Mouse (Mus musculus): ENCODE measurements around the gene Masp1. TPM values are rescaled to one million over a fixed set of nuclear protein-coding genes. Genes with fewer than 3 reads are reported as not detected.

Masp1 gene
- total and polyA plus RNA-seq, 2 experiments from 2014 or later = 6.6 to 9.8 TPM

DNA sequence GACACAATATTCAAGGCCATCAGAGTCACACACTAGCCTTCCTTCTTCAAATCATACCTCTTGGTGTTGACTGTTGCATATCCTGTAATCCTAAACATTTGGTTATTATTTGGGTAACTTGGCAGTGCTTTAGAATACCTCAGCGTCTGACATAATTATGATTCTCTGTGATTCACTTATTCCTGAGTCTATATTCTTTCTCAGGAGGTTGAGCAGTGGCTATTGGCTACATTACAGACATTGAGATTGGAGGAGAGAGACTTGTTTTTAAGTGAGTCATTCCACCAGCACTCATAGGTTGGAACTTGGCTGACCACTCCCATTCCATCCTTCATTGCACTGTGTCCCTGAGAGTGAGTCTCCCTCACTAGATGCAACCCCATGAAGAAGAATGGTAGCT lies 7.2 kb downstream of the Masp1 start:
- Histone ChIP-seq H3K4me1 (ENCODE audit: control insufficient read depth, insufficient read depth) (peaks cover 11% of the 10 kb centered on the region), H3K27ac (ENCODE audit: low read depth) (no peak overlapping the region), H3K9me3 (replicated peaks; ENCODE audit: control insufficient read depth, low read length) (no peaks in the 10 kb centered on the region), H3K4me3 (ENCODE audit: low read depth, low read length) (no peak overlapping the region), H3K4me2 (ENCODE audit: low read depth, low read length) (no peak overlapping the region), H3K9ac (replicated peaks; ENCODE audit: low read depth, low read length) (no peak overlapping the region), H3K36me3 (replicated peaks; ENCODE audit: control insufficient read depth, insufficient read depth, low read length) (no peaks in the 10 kb centered on the region), H3K27me3 (ENCODE audit: control insufficient read depth, insufficient read depth, low read length) (no peaks in the 10 kb centered on the region)
- no peak for DNase-seq (ENCODE audit: low spot score)
- WGBS = 83% methylated on average over 1 of the region's 1 CpGs
- no peak for ATAC-seq (ENCODE audit: insufficient read depth, low read depth)
- TF ChIP-seq EP300 (IDR thresholded peaks at IDR 0.05; ENCODE audit: low read depth) = no peak
- no peak for TF ChIP-seq CTCF (IDR thresholded peaks at IDR 0.05; ENCODE audit: low read depth)

DNA sequence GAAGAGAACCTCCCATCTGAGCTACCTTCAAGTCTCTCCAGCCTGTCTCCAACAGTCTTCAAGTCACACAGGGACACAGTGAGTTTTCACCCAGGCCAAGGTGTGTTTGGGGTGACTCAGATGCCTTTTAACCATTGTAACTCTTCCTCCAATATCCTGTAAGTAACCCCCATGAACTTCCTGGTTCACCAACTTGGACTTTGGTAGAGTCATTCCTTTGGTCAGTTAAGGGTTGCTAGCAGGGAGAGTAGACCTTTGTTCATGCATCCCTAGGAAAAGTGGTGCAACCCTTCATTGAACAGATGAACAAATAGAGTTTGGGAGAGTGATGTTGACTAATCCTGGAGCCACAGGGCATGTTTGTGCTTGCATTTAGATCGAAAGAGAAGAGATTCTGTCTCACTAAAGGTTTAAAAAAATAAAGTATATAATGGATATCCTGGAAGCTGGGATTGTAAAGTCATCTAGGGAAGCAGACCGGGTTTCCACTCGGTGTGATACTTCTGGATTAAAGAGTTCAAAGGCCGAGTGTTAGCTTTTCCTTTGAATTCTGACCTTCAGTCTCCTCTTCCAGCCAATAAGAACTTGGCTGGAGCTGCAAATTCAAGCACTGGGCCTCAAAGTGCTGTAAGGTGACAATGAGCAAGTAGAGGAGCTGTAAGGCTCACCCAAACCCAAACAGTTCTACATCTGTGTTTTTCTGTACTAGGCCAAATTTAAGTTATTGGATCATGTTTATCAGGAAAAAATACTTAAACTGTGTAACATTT lies 9.3 kb downstream of the Masp1 start:
- Histone ChIP-seq H3K9ac (replicated peaks; ENCODE audit: low read depth, low read length) (no peak overlapping the region), H3K9me3 (replicated peaks; ENCODE audit: control insufficient read depth, low read length) (no peaks in the 10 kb centered on the region), H3K4me2 (ENCODE audit: low read depth, low read length) (no peak overlapping the region), H3K4me1 (ENCODE audit: control insufficient read depth, insufficient read depth) (peaks cover 5% of the 10 kb centered on the region), H3K4me3 (ENCODE audit: low read depth, low read length) (no peak overlapping the region), H3K27ac (ENCODE audit: low read depth) (no peak overlapping the region), H3K36me3 (replicated peaks; ENCODE audit: control insufficient read depth, insufficient read depth, low read length) (no peaks in the 10 kb centered on the region), H3K27me3 (ENCODE audit: control insufficient read depth, insufficient read depth, low read length) (no peaks in the 10 kb centered on the region)
- no peak for TF ChIP-seq EP300 (IDR thresholded peaks at IDR 0.05; ENCODE audit: low read depth)
- no peak for TF ChIP-seq CTCF (IDR thresholded peaks at IDR 0.05; ENCODE audit: low read depth)
- ATAC-seq (ENCODE audit: insufficient read depth, low read depth) (no peak), DNase-seq (ENCODE audit: low spot score) (no peak)
- WGBS = 81% methylated on average over 4 of the region's 4 CpGs

DNA sequence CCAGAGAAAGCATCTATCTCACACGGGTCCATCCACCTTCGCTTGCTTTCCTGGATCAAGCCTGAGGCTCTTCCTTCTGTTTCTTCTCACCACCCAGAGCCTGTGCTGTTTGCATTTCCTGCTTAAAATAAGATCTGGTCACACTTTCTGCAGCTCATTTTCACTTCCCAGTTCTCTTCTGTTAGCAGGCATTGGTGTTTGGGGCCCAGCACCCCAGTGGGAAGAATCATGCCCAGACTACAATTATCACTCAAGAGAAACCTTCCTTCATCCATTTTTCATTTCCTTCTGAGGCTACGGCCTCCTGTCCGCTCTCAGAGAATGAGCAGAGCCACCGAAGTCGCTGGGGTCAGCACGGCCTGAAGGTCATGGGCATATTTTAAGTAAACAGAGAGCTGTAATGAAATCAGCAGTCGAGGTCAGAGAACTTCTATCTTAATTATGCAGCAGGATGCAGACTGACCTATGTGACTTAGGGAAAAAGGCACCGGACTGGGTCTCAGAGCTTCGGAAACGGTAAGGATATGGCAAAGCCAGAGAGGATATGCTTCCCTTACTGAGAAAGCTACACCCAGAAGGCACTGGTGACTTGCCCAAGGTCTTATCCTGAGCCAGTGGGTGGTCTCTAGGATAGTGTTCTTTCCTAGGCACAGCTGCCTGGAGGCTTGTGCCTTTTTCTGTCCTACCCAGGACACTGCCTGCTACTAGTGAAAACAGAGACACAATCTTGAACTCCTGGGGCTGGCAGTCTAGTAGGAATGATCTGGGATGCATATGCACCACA lies 14.5 kb downstream of the Masp1 start:
- H3K27me3 ChIP-seq (ENCODE audit: control insufficient read depth, insufficient read depth, low read length) = no peaks in the 10 kb centered on the region
- H3K27ac ChIP-seq (ENCODE audit: low read depth) = no peak overlapping the region
- no peaks in the 10 kb centered on the region for H3K9me3 ChIP-seq (replicated peaks; ENCODE audit: control insufficient read depth, low read length)
- H3K9ac ChIP-seq (replicated peaks; ENCODE audit: low read depth, low read length) = no peak overlapping the region
- peaks cover 9% of the 10 kb centered on the region for H3K4me1 ChIP-seq (ENCODE audit: control insufficient read depth, insufficient read depth)
- no peak for TF ChIP-seq EP300 (IDR thresholded peaks at IDR 0.05; ENCODE audit: low read depth)
- TF ChIP-seq CTCF (IDR thresholded peaks at IDR 0.05; ENCODE audit: low read depth) = no peak
- 42% methylated on average over 11 of the region's 11 CpGs for WGBS
- no peaks in the 10 kb centered on the region for H3K36me3 ChIP-seq (replicated peaks; ENCODE audit: control insufficient read depth, insufficient read depth, low read length)
- no peak for DNase-seq (ENCODE audit: low spot score)
- no peak for ATAC-seq (ENCODE audit: insufficient read depth, low read depth)
- H3K4me2 ChIP-seq (ENCODE audit: low read depth, low read length) = no peak overlapping the region
- H3K4me3 ChIP-seq (ENCODE audit: low read depth, low read length) = no peak overlapping the region

DNA sequence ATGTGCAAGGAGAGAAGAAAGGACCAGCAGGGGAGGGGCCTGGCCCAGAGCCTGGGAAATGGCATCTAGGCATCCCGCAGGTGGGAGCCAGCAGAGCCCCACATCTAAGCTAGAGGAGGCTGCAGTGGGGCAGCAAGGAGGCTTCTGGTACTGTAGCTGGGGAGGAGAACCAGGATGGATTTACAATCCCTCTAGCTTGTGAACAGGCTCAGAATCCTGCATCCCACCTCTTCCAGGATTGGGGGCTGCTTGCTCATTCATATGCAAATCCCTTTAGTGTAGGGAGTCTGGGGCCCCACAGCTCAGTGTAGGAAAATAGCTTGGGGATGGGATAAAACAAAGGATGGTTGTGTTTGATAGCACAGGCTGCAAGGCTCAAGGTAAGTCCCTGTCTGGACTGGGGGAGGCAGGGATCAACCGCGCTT lies 16.3 kb downstream of the Masp1 start:
- Histone ChIP-seq H3K4me3 (ENCODE audit: low read depth, low read length) (no peak overlapping the region), H3K4me2 (ENCODE audit: low read depth, low read length) (no peak overlapping the region), H3K9ac (replicated peaks; ENCODE audit: low read depth, low read length) (no peak overlapping the region), H3K9me3 (replicated peaks; ENCODE audit: control insufficient read depth, low read length) (no peaks in the 10 kb centered on the region), H3K4me1 (ENCODE audit: control insufficient read depth, insufficient read depth) (peaks cover 26% of the 10 kb centered on the region), H3K36me3 (replicated peaks; ENCODE audit: control insufficient read depth, insufficient read depth, low read length) (no peaks in the 10 kb centered on the region), H3K27me3 (ENCODE audit: control insufficient read depth, insufficient read depth, low read length) (no peaks in the 10 kb centered on the region), H3K27ac (ENCODE audit: low read depth) (no peak overlapping the region)
- ATAC-seq (ENCODE audit: insufficient read depth, low read depth) (no peak), DNase-seq (ENCODE audit: low spot score) (no peak)
- 77% methylated on average over 3 of the region's 3 CpGs for WGBS
- TF ChIP-seq EP300 (IDR thresholded peaks at IDR 0.05; ENCODE audit: low read depth) (no peak), CTCF (IDR thresholded peaks at IDR 0.05; ENCODE audit: low read depth) (no peak)

DNA sequence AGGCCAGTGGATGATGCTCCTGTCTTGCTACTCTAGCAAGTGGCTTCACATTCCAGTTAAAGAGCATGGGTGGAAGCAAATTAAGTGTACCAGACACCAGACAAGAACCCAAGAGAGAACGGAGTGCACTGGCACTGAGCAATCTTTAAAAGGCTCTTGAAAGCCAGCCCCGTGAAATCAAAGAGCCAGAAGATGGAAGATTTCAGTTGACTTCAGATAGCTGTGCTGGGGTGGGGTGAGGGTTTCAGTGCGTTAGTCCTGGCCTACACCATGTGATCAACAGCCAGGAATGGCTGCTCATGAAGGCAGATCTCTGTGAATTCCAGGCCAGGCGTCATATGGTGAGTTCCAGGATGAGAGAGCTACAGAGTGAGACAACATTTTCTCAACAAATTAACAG lies 17.3 kb downstream of the Masp1 start:
- Histone ChIP-seq H3K9me3 (replicated peaks; ENCODE audit: control insufficient read depth, low read length) (no peaks in the 10 kb centered on the region), H3K4me1 (ENCODE audit: control insufficient read depth, insufficient read depth) (peaks cover 34% of the 10 kb centered on the region), H3K4me2 (ENCODE audit: low read depth, low read length) (no peak overlapping the region), H3K27ac (ENCODE audit: low read depth) (no peak overlapping the region), H3K27me3 (ENCODE audit: control insufficient read depth, insufficient read depth, low read length) (no peaks in the 10 kb centered on the region), H3K4me3 (ENCODE audit: low read depth, low read length) (no peak overlapping the region), H3K9ac (replicated peaks; ENCODE audit: low read depth, low read length) (no peak overlapping the region), H3K36me3 (replicated peaks; ENCODE audit: control insufficient read depth, insufficient read depth, low read length) (no peaks in the 10 kb centered on the region)
- no peak for DNase-seq (ENCODE audit: low spot score)
- ATAC-seq (ENCODE audit: insufficient read depth, low read depth) = no peak
- TF ChIP-seq EP300 (IDR thresholded peaks at IDR 0.05; ENCODE audit: low read depth) (no peak), CTCF (IDR thresholded peaks at IDR 0.05; ENCODE audit: low read depth) (no peak)
- WGBS = 45% methylated on average over 4 of the region's 4 CpGs

All from heart, postnatal 0 days (tissue).